Mouse (Mus musculus): ENCODE measurements around the gene Gga3. TPM values are rescaled to one million over a fixed set of nuclear protein-coding genes. Genes with fewer than 3 reads are reported as not detected.

Gene Gga3
- polyA plus RNA-seq, 1 experiment from 2014 or later = 14.9 TPM

DNA sequence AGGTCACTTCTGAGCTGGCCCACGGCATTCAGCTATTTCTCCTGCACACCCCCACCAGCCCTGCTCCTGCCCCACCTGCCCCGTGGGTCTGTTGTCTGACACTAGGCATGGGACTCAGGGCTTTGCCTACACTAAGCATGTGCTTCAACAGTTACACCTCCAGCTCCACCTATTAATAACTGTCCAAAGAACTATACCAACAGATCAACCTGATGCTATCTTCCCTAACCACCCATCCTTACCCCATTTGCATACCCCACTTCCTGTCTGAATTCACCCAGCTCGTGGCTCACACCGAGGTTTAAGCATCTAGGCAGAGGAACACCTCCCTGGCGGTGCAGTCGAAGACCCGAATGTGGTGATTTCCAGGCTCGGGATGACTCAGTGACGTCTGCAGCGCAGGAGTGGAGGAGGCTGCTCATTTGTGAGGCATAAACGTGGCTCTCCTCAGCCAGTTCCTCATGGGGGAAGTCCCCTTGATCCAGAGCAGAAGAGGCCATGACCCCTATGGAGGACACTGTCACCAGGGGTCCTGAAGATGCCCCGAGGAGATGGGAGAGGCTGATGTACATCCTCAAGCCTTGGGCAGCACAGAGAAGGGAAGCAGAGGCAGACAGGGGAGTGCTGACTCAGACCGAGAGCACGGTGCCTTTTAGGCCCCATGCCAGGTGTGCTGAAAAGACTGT is 37.3 kb upstream of the Gga3 start:
- Histone ChIP-seq H3K4me3 (no peak overlapping the region), H3K9ac (no peak overlapping the region), H3K27ac (replicated peaks) (no peak overlapping the region), H3K27me3 (replicated peaks) (no peaks in the 10 kb centered on the region), H3K9me3 (no peaks in the 10 kb centered on the region), H3K36me3 (peaks cover 30% of the 10 kb centered on the region), H3K4me2 (no peak overlapping the region), H3K4me1 (peaks cover 16% of the 10 kb centered on the region)
- WGBS = 45% methylated on average over 14 of the region's 14 CpGs
- no peak for ATAC-seq (ENCODE audit: extremely low read depth, insufficient number of reproducible peaks, low FRiP score, low TSS enrichment)

DNA sequence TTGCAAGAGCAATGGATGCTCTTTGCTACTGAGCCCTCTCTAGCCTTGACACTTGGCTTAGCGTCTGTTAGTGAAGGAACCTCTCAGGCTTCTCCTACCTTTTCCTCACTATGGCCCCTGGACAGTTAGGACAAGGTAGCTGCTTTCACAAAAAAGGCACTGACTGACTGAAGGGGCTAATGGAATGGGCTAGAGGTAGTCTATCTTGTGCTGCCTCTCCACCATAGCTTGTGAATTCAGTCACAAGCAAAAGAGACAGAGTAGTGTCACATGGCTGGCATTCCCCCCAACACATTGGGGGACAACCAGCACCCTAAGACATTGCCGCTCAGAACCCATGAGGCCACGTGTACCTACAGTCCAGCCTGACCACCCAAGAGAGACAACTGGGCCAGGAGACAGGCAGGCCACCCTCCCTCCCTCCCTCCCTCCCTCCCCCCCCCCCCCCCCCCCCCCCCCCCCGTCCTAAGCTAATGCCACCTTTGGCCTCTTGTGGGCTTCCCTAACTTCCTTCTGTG is 36.5 kb upstream of the Gga3 start:
- H3K27me3 ChIP-seq (replicated peaks) = no peaks in the 10 kb centered on the region
- 85% methylated on average over 3 of the region's 4 CpGs for WGBS
- H3K4me1 ChIP-seq = peaks cover 16% of the 10 kb centered on the region
- peaks cover 23% of the 10 kb centered on the region for H3K36me3 ChIP-seq
- H3K9ac ChIP-seq = no peak overlapping the region
- no peak overlapping the region for H3K4me2 ChIP-seq
- no peak for ATAC-seq (ENCODE audit: extremely low read depth, insufficient number of reproducible peaks, low FRiP score, low TSS enrichment)
- H3K4me3 ChIP-seq = no peak overlapping the region
- H3K27ac ChIP-seq (replicated peaks) = no peak overlapping the region
- H3K9me3 ChIP-seq = no peaks in the 10 kb centered on the region

DNA sequence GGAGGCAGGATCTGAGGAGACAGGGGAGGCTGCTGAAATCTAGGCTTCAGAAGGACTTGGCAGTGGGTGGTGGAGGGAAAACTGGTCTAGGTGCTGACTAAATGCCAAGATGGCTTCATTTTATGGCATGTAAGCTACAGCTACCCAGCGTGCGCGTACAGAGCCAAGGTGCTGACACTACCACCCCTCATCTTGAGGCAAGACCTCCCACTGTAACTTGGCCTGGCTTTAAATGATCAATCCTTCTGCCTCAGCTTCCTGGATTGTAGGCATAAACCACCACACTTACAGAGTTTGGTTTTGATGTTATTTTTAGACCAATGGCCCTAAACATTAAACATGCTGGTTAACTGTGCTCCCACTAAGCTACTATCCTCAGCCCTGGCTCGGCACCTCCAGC is 35.7 kb upstream of the Gga3 start:
- Histone ChIP-seq H3K27ac (replicated peaks) (no peak overlapping the region), H3K4me2 (no peak overlapping the region), H3K27me3 (replicated peaks) (no peaks in the 10 kb centered on the region), H3K9me3 (no peaks in the 10 kb centered on the region), H3K4me1 (peaks cover 16% of the 10 kb centered on the region), H3K36me3 (peaks cover 16% of the 10 kb centered on the region), H3K4me3 (no peak overlapping the region), H3K9ac (0 out of 2 replicates have a peak overlapping the region, but pooled peaks have one; percentile 40)
- no peak for ATAC-seq (ENCODE audit: extremely low read depth, insufficient number of reproducible peaks, low FRiP score, low TSS enrichment)
- WGBS = 74% methylated on average over 4 of the region's 4 CpGs

- WGBS = 57% methylated on average over 5 of the region's 5 CpGs
- 0 out of 2 replicates have a peak overlapping the region, but pooled peaks have one; percentile 40 for H3K9ac ChIP-seq
- no peak overlapping the region for H3K4me2 ChIP-seq
- ATAC-seq (ENCODE audit: extremely low read depth, insufficient number of reproducible peaks, low FRiP score, low TSS enrichment) = no peak
- peaks cover 16% of the 10 kb centered on the region for H3K4me1 ChIP-seq
- H3K27me3 ChIP-seq (replicated peaks) = no peaks in the 10 kb centered on the region
- no peak overlapping the region for H3K4me3 ChIP-seq
- H3K36me3 ChIP-seq = peaks cover 10% of the 10 kb centered on the region
- H3K9me3 ChIP-seq = no peaks in the 10 kb centered on the region
- no peak overlapping the region for H3K27ac ChIP-seq (replicated peaks)
Observed at GRCm38 (mm10) chr11:115638498-115639409, 34.9 kb upstream of the Gga3 start.

- no peaks in the 10 kb centered on the region for H3K27me3 ChIP-seq (replicated peaks)
Observed at GRCm38 (mm10) chr11:115636960-115637359, 33.1 kb upstream of the Gga3 start.

GRCm38 (mm10) chr11:115635484-115635883 is 31.6 kb upstream of the Gga3 start:
- ATAC-seq (ENCODE audit: extremely low read depth, insufficient number of reproducible peaks, low FRiP score, low TSS enrichment) = no peak
- H3K36me3 ChIP-seq = no peaks in the 10 kb centered on the region
- 71% methylated on average over 8 of the region's 8 CpGs for WGBS
- H3K9me3 ChIP-seq = no peaks in the 10 kb centered on the region
- no peak overlapping the region for H3K4me2 ChIP-seq
- no peaks in the 10 kb centered on the region for H3K27me3 ChIP-seq (replicated peaks)
- no peak overlapping the region for H3K9ac ChIP-seq
- H3K4me3 ChIP-seq = no peak overlapping the region
- no peak overlapping the region for H3K27ac ChIP-seq (replicated peaks)
- H3K4me1 ChIP-seq = peaks cover 8% of the 10 kb centered on the region; the same call in 1 of the 2 replicates

More at GRCm38 (mm10) chr11:115636960-115637359, 33.1 kb upstream of the Gga3 start:
- 69% methylated on average over 3 of the region's 3 CpGs for WGBS
- peaks cover 16% of the 10 kb centered on the region for H3K4me1 ChIP-seq
- no peaks in the 10 kb centered on the region for H3K9me3 ChIP-seq
- no peak for ATAC-seq (ENCODE audit: extremely low read depth, insufficient number of reproducible peaks, low FRiP score, low TSS enrichment)
- no peak overlapping the region for H3K4me2 ChIP-seq
- no peaks in the 10 kb centered on the region for H3K36me3 ChIP-seq
- no peak overlapping the region for H3K27ac ChIP-seq (replicated peaks)
- no peak overlapping the region for H3K4me3 ChIP-seq
- no peak overlapping the region for H3K9ac ChIP-seq

DNA sequence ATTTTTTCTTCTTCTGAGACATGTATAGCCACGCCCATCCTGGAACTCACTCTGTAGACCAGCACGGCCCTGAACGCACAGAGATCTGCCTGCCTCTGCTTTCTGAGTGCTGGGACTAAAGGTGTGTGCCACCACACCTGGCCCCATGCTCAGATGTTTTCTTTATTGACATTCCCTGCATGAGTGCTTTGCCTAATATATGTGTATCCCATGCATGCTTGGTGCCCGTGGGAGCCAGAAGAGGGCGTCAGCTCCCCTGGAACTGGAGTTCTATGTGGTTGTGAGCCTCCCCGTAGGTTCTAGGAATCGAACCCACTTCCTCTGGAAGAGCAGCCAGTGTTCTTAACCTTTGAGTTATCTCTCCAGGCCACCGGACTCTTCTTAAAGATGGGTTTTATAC is 31.2 kb upstream of the Gga3 start:
- H3K4me2 ChIP-seq = no peak overlapping the region
- ATAC-seq (ENCODE audit: extremely low read depth, insufficient number of reproducible peaks, low FRiP score, low TSS enrichment) = no peak
- no peaks in the 10 kb centered on the region for H3K27me3 ChIP-seq (replicated peaks)
- H3K27ac ChIP-seq (replicated peaks) = no peak overlapping the region
- no peak overlapping the region for H3K9ac ChIP-seq
- no peaks in the 10 kb centered on the region for H3K36me3 ChIP-seq
- H3K9me3 ChIP-seq = no peaks in the 10 kb centered on the region
- 80% methylated on average over 8 of the region's 8 CpGs for WGBS
- H3K4me1 ChIP-seq = peaks cover 8% of the 10 kb centered on the region; the same call in 1 of the 2 replicates
- no peak overlapping the region for H3K4me3 ChIP-seq

- Histone ChIP-seq H3K9ac (no peak overlapping the region), H3K36me3 (no peaks in the 10 kb centered on the region), H3K4me2 (no peak overlapping the region), H3K4me3 (no peak overlapping the region), H3K27ac (replicated peaks) (no peak overlapping the region), H3K4me1 (peaks cover under 1% of the 10 kb centered on the region; the same call in 1 of the 2 replicates), H3K9me3 (no peaks in the 10 kb centered on the region), H3K27me3 (replicated peaks) (no peaks in the 10 kb centered on the region)
- WGBS = 72% methylated on average over 4 of the region's 4 CpGs
- ATAC-seq (ENCODE audit: extremely low read depth, insufficient number of reproducible peaks, low FRiP score, low TSS enrichment) = no peak
Observed at GRCm38 (mm10) chr11:115634109-115634508, 30.3 kb upstream of the Gga3 start.

DNA sequence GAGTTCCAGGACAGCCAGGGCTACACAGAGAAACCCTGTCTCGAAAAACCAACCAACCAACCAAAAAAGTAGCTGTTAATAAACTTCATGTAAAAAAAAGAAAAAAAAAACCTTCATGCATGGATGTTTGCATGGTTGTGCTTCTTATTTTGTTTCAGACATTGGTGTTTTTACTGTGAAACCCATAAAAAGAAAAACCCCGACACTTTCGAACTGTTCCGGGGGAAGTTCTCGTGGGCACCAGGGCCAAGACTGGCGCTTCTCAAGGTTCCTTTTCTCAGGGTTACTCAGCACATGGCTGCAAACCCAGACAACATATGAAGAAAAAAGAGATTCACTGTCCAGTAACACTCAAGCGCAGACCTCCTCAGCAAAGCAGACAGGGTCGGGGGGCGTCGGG is 29.0 kb upstream of the Gga3 start:
- ATAC-seq (ENCODE audit: extremely low read depth, insufficient number of reproducible peaks, low FRiP score, low TSS enrichment) = no peak
- no peak overlapping the region for H3K4me3 ChIP-seq
- H3K36me3 ChIP-seq = no peaks in the 10 kb centered on the region
- no peak overlapping the region for H3K27ac ChIP-seq (replicated peaks)
- H3K27me3 ChIP-seq (replicated peaks) = no peaks in the 10 kb centered on the region
- no peaks in the 10 kb centered on the region for H3K4me1 ChIP-seq
- 77% methylated on average over 10 of the region's 10 CpGs for WGBS
- H3K9ac ChIP-seq = no peak overlapping the region
- H3K4me2 ChIP-seq = no peak overlapping the region
- H3K9me3 ChIP-seq = no peaks in the 10 kb centered on the region

DNA sequence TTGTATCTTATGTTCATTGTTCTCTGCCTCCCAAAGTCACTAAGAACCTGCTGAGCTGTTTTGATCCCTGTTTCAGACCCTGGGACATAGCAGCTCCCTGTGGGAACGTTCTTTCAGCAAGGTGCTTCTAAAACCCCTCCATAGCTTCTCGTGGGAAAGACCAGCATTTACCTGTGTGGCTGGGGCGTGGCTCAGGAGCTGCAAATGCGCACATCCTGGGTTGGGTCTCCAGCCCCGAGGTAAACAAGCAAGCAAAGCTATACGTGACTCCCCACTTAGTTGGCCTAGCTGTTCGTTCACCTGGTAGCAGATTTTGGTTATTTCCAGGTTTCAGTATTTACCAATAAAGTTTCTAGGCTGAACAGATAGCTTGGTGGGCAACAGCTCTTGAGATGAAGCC is 28.4 kb upstream of the Gga3 start:
- no peaks in the 10 kb centered on the region for H3K9me3 ChIP-seq
- H3K4me3 ChIP-seq = no peak overlapping the region
- H3K4me2 ChIP-seq = no peak overlapping the region
- no peak overlapping the region for H3K27ac ChIP-seq (replicated peaks)
- peaks cover 4% of the 10 kb centered on the region for H3K4me1 ChIP-seq
- 71% methylated on average over 7 of the region's 7 CpGs for WGBS
- no peaks in the 10 kb centered on the region for H3K27me3 ChIP-seq (replicated peaks)
- H3K9ac ChIP-seq = no peak overlapping the region
- no peak for ATAC-seq (ENCODE audit: extremely low read depth, insufficient number of reproducible peaks, low FRiP score, low TSS enrichment)
- H3K36me3 ChIP-seq = no peaks in the 10 kb centered on the region

DNA sequence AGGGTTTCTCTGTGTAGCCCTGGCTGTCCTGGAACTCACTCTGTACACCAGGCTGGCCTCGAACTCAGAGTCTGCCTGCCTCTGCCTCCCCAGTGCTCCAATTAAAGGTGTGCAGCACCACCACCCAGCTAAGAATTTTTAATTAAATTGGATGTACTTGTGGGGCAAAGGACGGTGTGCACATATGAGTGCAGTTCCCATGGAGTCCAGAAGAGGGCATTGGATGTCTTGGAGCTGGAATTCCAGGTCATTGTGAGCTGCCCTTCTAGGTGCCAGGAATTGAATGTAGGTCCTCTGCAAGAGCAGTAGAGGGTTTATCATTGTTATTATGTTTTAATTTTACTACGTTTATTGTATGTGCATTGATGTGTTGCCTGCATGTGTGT is 27.6 kb upstream of the Gga3 start:
- Histone ChIP-seq H3K4me3 (no peak overlapping the region), H3K9me3 (no peaks in the 10 kb centered on the region), H3K27ac (replicated peaks) (no peak overlapping the region), H3K27me3 (replicated peaks) (no peaks in the 10 kb centered on the region), H3K9ac (no peak overlapping the region), H3K4me1 (peaks cover 9% of the 10 kb centered on the region), H3K36me3 (no peaks in the 10 kb centered on the region), H3K4me2 (no peak overlapping the region)
- 16% methylated on average over 3 of the region's 3 CpGs for WGBS
- no peak for ATAC-seq (ENCODE audit: extremely low read depth, insufficient number of reproducible peaks, low FRiP score, low TSS enrichment)
